Mouse (Mus musculus) CH12.LX (cell line): ENCODE measurements around the gene Acbd6. TPM values are rescaled to one million over a fixed set of nuclear protein-coding genes. Genes with fewer than 3 reads are reported as not detected.

ENCODE experiments used
- DNase-seq: peaks from one replicate; pipeline ENCODE4 v3.0.0-alpha.2; 2013; ENCODE audit errors: extremely low read depth
- H3K27ac ChIP-seq: 2 replicates; pipeline ENCODE4 v1.5.1; 2012; ENCODE audit warnings: low read depth, mild to moderate bottlenecking, control low read depth, moderate library complexity; ENCODE audit not compliant: insufficient read depth
- H3K27me3 ChIP-seq: replicated peaks from 2 replicates; pipeline ENCODE3; 2012; ENCODE audit warnings: inconsistent platforms
- H3K36me3 ChIP-seq, 2 experiments: replicated peaks in 1 of 2; 2 replicates each; pipeline versions ENCODE3 to v1.6.1; 2012; ENCODE audit warnings: inconsistent platforms in 1 of 2, low read length in 1 of 2, mild to moderate bottlenecking in 1 of 2, mixed read lengths in 1 of 2, moderate library complexity in 1 of 2; ENCODE audit not compliant: control insufficient read depth in 1 of 2, insufficient read depth in 1 of 2
- H3K4me1 ChIP-seq, 2 experiments: 2 replicates each; pipeline ENCODE4 v1.6.1; 2012; ENCODE audit warnings: inconsistent platforms in 1 of 2, moderate library complexity in 1 of 2; ENCODE audit not compliant: insufficient read depth in 2 of 2, control insufficient read depth in 1 of 2
- H3K4me2 ChIP-seq: 2 replicates; pipeline ENCODE4 v1.6.1; 2012; ENCODE audit warnings: low read depth, mild to moderate bottlenecking, control low read depth; ENCODE audit not compliant: poor library complexity, insufficient read depth, severe bottlenecking
- H3K4me3 ChIP-seq, 3 experiments: fragments of 150-350 bp in 1 of 3; sonication (generic) in 1 of 3; replicated peaks in 1 of 3; 2 replicates each; pipeline versions ENCODE3 to v1.5.1; 2011 to 2012; ENCODE audit warnings: low read depth in 2 of 3, low read length in 2 of 3, mild to moderate bottlenecking in 2 of 3, moderate library complexity in 2 of 3, control low read depth in 1 of 3, improper control_type of control experiment in 1 of 3, inconsistent platforms in 1 of 3, mixed read lengths in 1 of 3; ENCODE audit not compliant: poor library complexity in 1 of 3
- H3K79me2 ChIP-seq: replicated peaks from 2 replicates; pipeline ENCODE4 v1.6.1; 2012; ENCODE audit warnings: mild to moderate bottlenecking, moderate library complexity; ENCODE audit not compliant: control insufficient read depth, poor library complexity, insufficient read depth, severe bottlenecking; ENCODE audit errors: extremely low read depth
- H3K9ac ChIP-seq: 2 replicates; pipeline ENCODE4 v1.6.1; 2012; ENCODE audit warnings: low read depth, mild to moderate bottlenecking, control low read depth, moderate library complexity; ENCODE audit not compliant: insufficient read depth
- H3K9me3 ChIP-seq: replicated peaks from 2 replicates; pipeline ENCODE3; 2012; ENCODE audit warnings: low read length, inconsistent platforms, mixed read lengths
- BHLHE40 ChIP-seq: IDR thresholded peaks from 2 replicates; pipeline ENCODE4 v1.6.1; 2011; ENCODE audit warnings: mild to moderate bottlenecking, low read depth, low read length, improper control_type of control experiment
- E2F4 ChIP-seq: IDR thresholded peaks from 2 replicates; pipeline ENCODE4 v1.6.1; 2011; ENCODE audit warnings: low read depth, low read length, improper control_type of control experiment; ENCODE audit not compliant: insufficient replicate concordance
- EP300 ChIP-seq: IDR thresholded peaks from 2 replicates; pipeline ENCODE4 v1.6.1; 2011; ENCODE audit warnings: low read length, improper control_type of control experiment
- ETS1 ChIP-seq: conservative IDR thresholded peaks from 2 replicates; pipeline ENCODE4 v1.6.1; 2012; ENCODE audit warnings: low read depth, mild to moderate bottlenecking, inconsistent platforms, low read length, improper control_type of control experiment, moderate library complexity
- GABPA ChIP-seq: IDR thresholded peaks from 2 replicates; pipeline ENCODE4 v1.6.1; 2012; ENCODE audit warnings: low read depth, low read length, improper control_type of control experiment, inconsistent platforms; ENCODE audit not compliant: insufficient replicate concordance
- IRF4 ChIP-seq: IDR thresholded peaks from 2 replicates; pipeline ENCODE4 v1.6.1; 2014; ENCODE audit warnings: low read depth, mild to moderate bottlenecking, inconsistent platforms, low read length, improper control_type of control experiment
- MAFK ChIP-seq: IDR thresholded peaks from 2 replicates; pipeline ENCODE4 v1.6.1; 2011; ENCODE audit warnings: low read length, improper control_type of control experiment; ENCODE audit not compliant: insufficient replicate concordance
- MAZ ChIP-seq: IDR thresholded peaks from 2 replicates; pipeline ENCODE4 v1.6.1; 2012; ENCODE audit warnings: low read depth, mild to moderate bottlenecking, inconsistent platforms, low read length, improper control_type of control experiment, moderate library complexity
- MEF2A ChIP-seq: IDR thresholded peaks from 2 replicates; pipeline ENCODE4 v1.6.1; 2014; ENCODE audit warnings: low read depth, mild to moderate bottlenecking, inconsistent platforms, low read length, improper control_type of control experiment, borderline replicate concordance
- MYC ChIP-seq: IDR thresholded peaks from 2 replicates; pipeline ENCODE4 v1.6.1; 2011; ENCODE audit warnings: low read depth, mild to moderate bottlenecking, improper control_type of control experiment, low read length
- NELFE ChIP-seq: IDR thresholded peaks from 2 replicates; pipeline ENCODE4 v1.6.1; 2011; ENCODE audit warnings: low read depth, low read length, improper control_type of control experiment
- NRF1 ChIP-seq: IDR thresholded peaks from 2 replicates; pipeline ENCODE4 v1.6.1; 2014; ENCODE audit warnings: low read depth, mild to moderate bottlenecking, inconsistent platforms, low read length, improper control_type of control experiment, moderate library complexity
- PAX5 ChIP-seq: IDR thresholded peaks from 2 replicates; pipeline ENCODE4 v1.6.1; 2012; ENCODE audit warnings: low read length, inconsistent platforms, mixed read lengths
- RAD21 ChIP-seq: IDR thresholded peaks from 2 replicates; pipeline ENCODE4 v1.6.1; 2011; ENCODE audit warnings: low read depth, mild to moderate bottlenecking, low read length, improper control_type of control experiment, moderate library complexity
- RCOR1 ChIP-seq: conservative IDR thresholded peaks from 2 replicates; pipeline ENCODE4 v1.6.1; 2012; ENCODE audit warnings: low read depth, mild to moderate bottlenecking, inconsistent platforms, low read length, improper control_type of control experiment
- SMC3 ChIP-seq: IDR thresholded peaks from 2 replicates; pipeline ENCODE4 v1.6.1; 2011; ENCODE audit warnings: low read depth, low read length, improper control_type of control experiment
- TCF12 ChIP-seq: IDR thresholded peaks from 2 replicates; pipeline ENCODE4 v1.6.1; 2014; ENCODE audit warnings: low read depth, mild to moderate bottlenecking, inconsistent platforms, low read length, improper control_type of control experiment
- USF2 ChIP-seq: conservative IDR thresholded peaks from 2 replicates; pipeline ENCODE4 v1.6.1; 2011; ENCODE audit warnings: low read depth, low read length, improper control_type of control experiment
- ZKSCAN1 ChIP-seq: IDR thresholded peaks from 2 replicates; pipeline ENCODE4 v1.6.1; 2012; ENCODE audit warnings: low read depth, inconsistent platforms, low read length, improper control_type of control experiment, borderline replicate concordance
- ZMIZ1 ChIP-seq: IDR thresholded peaks from 2 replicates; pipeline ENCODE4 v1.6.1; 2012; ENCODE audit warnings: low read depth, mild to moderate bottlenecking, inconsistent platforms, low read length, improper control_type of control experiment
- ZNF384 ChIP-seq: IDR thresholded peaks from 2 replicates; pipeline ENCODE4 v1.6.1; 2012; ENCODE audit warnings: low read depth, low read length, improper control_type of control experiment, inconsistent platforms
- dilution Hi-C: fragments of 300-500 bp; cut with MboI; formaldehyde crosslinking; loops from 2 replicates; pipeline ENCODE4 v1.14.3; 2020; ENCODE audit warnings: low sequenced_read_pairs; ENCODE audit not compliant: extremely low pct_unique_long_range_greater_than_20kb, extremely low pct_ligation_motif_present
- in situ Hi-C: fragments of 300-500 bp; cut with MboI; formaldehyde crosslinking; loops from 3 replicates; pipeline ENCODE4 v1.14.3; 2019; ENCODE audit warnings: low sequenced_read_pairs, low pct_ligation_motif_present, low pct_unique_long_range_greater_than_20kb, mixed read lengths
- polyA plus RNA-seq: library from polyadenylated mRNA; unstranded; fragments of >175 nt; gene quantifications from 2 replicates; pipeline ENCODE4 v1.2.1, GENCODE M21; 2012; ENCODE audit warnings: low read depth; ENCODE audit not compliant: insufficient read length
- total RNA-seq, 2 experiments: library from RNA; depleted of rRNA; stranded (reverse); fragments of 300-350 nt in 1 of 2; fragments of >200 nt in 1 of 2; gene quantifications; 2 replicates each; pipeline ENCODE4 v1.2.3; 2012 to 2014

Gene Acbd6
- total and polyA plus RNA-seq, 3 experiments: 51.9 to 97.8 (median 74.4) TPM

DNA sequence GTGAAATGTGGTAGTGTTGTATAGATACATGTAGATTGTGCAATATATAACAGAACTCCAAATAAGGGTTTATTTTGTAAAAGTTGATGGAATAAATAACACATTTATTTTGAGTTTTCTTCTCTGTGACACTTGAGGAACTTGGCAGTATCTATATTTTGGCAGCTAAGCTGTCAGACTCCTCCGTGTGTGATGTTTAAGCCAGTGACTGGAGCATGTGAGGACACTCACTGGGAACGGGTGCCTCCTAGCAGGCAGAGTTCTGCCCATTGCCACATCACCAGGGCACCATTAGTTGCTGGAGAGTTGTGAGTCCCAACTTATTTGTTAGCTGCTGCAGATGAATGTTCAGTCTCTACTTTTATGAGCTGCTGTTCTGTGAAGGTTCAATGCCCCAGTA lies 30.0 kb downstream of the Acbd6 start:
- Histone ChIP-seq H3K27me3 (no peaks in the 10 kb centered on the region), H3K79me2 (no peaks in the 10 kb centered on the region), H3K4me2 (no peak overlapping the region), H3K9me3 (no peaks in the 10 kb centered on the region), H3K27ac (no peak overlapping the region), H3K36me3 (peaks cover 0 to 15% of the 10 kb centered on the region in 2 experiments), H3K4me1 (no peaks in the 10 kb centered on the region), H3K4me3 (no peak overlapping the region), H3K9ac (no peak overlapping the region)
- TF ChIP-seq ETS1 (no peak), USF2 (no peak), TCF12 (no peak), SMC3 (no peak), RCOR1 (no peak), GABPA (no peak), ZNF384 (no peak), MEF2A (no peak), MAFK (no peak), BHLHE40 (no peak), ZMIZ1 (no peak), NELFE (no peak), MAZ (no peak), MYC (no peak), EP300 (no peak), ZKSCAN1 (no peak)
- dilution Hi-C loops: no loop called here
- in situ Hi-C loops: loop anchor here (25.0 kb wide), 1 partner anchor 124 kb away; no protein-coding TSS in a partner anchor
- DNase-seq: no peak

DNA sequence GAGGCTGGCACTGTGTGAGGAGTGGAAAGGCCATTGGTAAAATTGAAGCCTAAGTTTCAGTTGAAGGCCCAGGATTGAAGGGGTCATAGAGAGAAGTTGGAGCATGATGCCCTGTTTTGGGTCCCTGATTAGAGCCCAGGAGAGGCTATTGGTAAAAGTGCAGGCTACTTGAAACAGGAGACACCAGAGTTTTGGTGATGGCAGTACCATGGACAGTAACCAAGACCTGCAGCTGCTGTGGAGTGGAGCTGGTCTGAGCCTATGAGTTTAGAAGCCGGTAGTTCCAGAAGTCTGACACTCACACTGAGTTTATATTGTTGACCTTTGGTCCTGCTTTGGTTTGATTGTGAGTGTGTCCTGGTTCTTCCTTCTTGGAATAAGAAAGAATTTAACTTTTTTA lies 36.2 kb downstream of the Acbd6 start:
- dilution Hi-C loops (no loop called here), in situ Hi-C loops (loop anchor here (25.0 kb wide), 1 partner anchor 118 kb away; no protein-coding TSS in a partner anchor)
- no peak for DNase-seq
- Histone ChIP-seq H3K36me3 (peaks cover 0 to 6% of the 10 kb centered on the region in 2 experiments), H3K79me2 (no peaks in the 10 kb centered on the region), H3K9ac (no peak overlapping the region), H3K4me1 (no peaks in the 10 kb centered on the region), H3K27me3 (no peaks in the 10 kb centered on the region), H3K4me3 (no peak overlapping the region), H3K4me2 (no peak overlapping the region), H3K27ac (no peak overlapping the region), H3K9me3 (no peaks in the 10 kb centered on the region)
- TF ChIP-seq IRF4 (no peak), BHLHE40 (no peak), E2F4 (no peak), RAD21 (no peak), PAX5 (no peak), NRF1 (no peak)
